Mouse (Mus musculus) embryo, embryonic 10 days (tissue): ENCODE results near the gene Dnajc7.
"Not testable (repeated sequence)": the region's sequence is repeated elsewhere in the genome, so short reads cannot be mapped to it uniquely, and the experiment has no call there.

Experiments
- DNase-seq: peaks from one replicate; pipeline ENCODE4 v3.0.0-alpha.2; 2015; ENCODE audit warnings: low spot score

The Dnajc7 gene

DNA sequence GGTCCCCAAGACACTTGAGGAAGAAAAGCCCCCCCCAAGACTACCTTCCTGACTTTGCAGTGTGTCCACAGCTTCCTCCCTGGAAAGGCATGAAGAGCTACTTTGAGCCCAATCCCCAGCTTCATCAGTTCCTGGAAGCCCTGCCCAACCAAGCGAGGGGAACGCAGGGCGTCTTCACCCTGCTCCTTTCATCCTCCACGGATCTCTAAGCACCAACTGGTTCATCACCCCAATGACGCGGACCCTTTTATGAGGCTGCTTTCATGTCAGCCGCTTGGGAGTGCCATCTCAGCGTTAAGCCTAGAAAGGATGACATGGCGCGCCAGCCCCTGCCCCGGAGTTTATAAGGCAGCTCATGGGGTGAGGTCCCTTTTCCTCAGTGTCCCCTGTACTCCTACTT is at the start of gene Dnajc7:
Gene Dnajc7, minus strand, starts transcription at position 187 of the 400 bp plus-strand sequence.
- DNase-seq = no peak

DNA sequence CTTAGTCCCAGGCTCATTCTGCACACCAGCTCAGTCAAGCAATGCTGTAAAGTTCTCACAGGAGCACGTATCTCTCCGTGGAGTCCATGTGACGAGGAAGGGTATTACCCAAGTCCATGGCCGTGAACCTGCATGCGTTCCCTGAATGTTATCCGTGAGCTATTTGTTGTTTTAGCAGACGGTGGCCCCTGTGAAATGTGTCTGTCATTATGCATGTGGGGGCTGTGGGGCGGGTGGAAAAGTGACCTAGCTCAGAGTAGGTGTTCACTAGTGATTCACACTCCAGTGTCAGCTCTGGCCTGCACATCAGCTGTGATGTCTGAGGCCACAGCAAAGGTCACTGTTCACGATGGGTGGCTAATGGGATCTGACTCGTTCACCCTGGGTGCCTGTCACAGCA is 39.8 kb upstream of the Dnajc7 start:
- DNase-seq = no peak

DNA sequence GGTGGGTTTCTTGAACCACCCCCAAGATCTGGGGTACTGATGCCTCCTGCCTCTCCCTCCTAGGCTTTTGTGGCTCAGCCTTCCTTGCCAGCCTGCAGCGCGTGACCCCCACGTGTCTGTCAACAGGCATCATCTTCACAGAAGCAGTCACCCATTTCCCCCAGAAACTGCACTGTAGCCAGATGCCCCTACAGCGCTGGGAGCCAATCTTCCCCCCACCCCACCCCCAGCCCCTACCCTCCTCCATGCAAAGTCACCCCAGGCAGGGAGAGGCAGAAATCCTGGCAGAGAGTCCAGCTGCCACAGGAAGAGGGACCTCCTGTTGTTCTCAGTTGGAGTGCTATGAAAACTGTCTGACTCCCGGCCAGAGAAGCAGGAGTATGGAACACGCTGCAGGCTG is 36.5 kb upstream of the Dnajc7 start:
- peak; percentile 22 for DNase-seq

DNA sequence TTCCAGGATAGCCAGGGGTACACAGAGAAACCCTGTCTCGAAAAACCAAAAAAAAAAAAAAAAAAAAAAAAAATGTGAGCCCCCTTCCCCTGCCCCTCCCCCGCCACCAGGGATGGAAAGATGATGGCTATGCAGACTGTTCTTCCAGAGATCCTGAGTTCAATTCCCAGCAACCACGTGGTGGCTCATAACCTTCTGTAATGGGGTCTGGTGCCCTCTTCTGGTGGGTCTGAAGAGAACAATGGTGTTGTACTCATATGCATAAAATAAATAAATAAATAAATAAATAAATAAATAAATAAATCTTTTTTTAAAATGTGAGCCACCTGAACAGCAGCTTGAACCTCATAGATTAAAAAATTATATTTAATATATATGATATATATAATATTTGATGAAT is 35.6 kb upstream of the Dnajc7 start:
- not testable (repeated sequence) for DNase-seq

DNA sequence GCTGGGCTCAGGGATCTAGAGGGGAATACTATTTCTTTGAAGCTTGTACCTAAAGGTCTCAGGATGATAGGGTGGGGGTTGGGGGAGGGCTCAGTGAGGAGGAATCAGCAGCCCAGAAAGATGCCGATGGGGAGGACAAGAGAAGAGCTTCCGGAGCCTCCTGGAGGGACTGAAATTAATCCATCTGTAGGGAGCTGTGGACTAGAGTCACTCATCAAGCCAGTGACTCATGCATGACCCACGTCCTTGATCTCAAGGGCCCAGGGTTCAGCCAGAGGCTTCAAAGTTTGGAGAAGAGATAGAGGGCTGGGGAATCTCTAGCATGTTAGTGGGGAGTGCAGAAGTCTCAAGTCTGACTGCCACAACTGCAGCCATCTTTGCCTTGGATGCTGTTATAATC is 31.8 kb upstream of the Dnajc7 start:
- DNase-seq = no peak

DNA sequence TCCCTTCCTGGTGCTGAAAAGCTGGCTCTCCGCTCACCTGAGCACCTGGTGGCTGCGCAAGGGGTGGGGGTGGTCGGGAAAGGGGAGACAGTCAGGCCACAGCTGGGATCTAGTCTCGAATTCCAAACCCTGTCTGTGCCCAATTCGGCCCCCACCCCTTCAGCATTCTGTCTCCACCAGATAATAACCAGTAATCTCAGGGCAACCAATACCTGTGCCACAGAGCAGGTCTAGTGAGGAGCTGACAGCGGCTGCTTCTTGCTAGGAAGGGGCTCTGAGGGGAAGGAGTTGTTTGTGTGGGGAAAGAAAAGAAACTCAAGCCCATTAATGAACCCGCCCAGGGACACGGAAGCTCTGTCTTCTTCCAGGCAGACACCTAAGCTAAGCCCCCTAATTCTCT is 31.2 kb upstream of the Dnajc7 start:
- DNase-seq = no peak

DNA sequence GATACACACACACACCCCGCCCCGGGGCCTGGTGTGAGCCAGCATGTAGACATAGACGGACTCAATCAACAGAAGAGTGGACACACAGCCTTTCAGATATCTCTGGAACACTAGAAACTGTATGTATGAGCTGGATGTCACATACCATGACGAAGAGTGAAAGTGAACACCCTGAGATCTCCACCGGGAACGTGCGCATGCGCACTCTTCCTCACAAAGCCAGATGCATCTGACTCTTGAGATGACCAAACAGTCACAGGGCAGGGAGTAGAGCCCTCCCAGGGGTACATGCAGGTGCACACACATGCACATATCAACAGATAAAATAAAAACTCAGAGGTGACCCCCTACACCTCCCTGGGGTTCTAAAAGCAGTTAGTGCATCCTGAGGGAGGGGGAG is 28.4 kb upstream of the Dnajc7 start:
- no peak for DNase-seq

DNA sequence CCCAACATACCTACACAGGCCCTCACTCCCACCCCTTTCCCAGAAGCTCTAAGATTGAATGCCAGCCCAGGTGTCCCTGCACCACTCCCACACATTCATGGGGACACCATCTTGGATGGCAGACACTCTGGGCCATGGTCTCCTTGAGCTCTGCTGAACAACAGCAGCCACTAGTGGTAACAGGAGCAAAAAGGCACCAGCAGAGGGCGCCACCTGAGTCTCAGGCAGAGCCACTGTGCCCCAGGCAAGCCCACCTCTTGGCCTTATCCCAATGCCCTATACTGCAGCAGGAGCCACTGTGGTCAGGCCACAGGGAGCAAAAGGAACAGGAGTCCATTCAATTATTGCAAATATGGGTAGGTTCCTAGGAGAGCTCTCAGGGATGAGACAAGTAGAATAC is 26.3 kb upstream of the Dnajc7 start:
- peak; percentile 76 for DNase-seq

DNA sequence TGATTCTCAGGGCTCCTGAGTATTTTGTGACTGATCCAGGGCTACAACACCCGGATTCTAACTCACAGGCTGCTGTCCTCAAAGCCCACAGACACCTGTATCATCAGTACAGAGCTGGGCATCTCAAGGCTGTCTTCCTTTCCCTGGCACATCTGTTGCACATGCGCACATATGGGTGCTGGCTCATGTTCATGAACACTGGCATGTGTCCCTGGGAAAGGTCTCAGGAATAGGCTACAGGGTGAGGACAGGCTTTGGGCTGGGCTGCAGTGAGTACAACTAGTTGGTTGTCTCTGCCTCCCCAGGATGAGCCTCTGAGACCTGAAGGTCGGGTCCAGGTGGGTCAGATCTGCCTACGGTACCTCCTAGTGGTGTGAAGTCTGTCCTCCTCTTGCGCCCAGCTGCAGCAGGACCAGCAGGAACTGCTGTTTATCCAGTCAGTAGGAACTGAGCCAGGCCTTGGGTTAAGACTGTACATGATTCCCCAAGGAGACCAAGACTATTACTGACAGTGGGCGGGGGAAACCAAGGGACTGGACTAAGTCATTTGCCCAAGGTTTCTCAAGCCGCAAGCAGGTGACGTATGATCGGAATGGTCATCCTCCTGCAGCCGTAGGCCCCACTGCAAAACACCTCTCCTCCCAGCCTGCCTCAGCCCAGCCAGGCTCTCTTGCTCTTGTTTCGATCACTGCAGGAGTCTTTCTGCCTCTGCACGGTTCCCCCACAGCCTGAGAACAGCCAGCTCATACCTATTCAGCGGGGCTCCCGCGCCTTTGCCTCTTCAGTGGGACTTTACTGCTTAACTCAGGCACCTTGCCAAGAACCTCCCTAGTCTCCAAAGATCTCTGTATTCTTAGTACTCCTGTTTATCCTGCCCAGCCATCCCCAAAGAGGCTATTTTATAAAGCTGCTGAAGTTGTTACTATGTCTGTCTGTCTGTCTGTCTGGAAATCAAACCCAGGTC is 23.9 kb upstream of the Dnajc7 start:
- no peak for DNase-seq

DNA sequence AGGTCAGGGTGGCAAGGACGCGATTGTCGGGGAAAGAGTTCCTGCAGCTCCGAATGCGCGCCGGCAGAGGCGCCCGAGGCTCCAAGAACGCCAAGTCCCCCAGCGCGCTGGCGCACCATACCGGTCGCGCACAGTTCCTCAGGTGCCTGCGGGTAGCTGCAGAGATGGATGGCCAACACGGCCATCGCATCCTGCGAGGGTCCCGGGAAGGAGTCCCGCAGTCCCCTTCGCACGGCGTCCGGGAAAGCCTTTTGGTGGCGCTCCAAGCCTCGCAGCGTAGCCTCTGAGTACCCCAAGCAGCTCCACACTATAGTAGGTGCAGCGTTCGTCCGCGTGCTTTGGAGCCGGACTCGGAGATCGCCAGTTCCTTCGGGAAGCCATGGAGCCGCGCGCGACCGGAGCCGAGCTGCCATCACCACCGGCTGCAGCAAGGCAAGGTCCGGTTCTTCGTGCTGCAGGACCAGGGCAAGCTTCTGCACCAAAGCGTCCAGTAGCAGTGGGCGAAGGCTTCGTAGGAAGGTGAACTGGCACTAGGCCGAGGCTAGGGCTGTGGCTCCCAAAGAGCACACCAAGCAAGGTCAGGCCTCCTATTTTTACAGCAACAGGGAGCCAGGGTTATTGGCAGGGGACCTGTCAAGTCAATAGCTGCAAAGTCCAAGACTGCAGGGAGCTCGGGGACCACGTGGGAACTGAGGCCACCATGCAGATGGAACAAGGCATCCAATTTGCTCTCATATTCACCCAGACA is 20.4 kb upstream of the Dnajc7 start:
- DNase-seq = peak; percentile 82

DNA sequence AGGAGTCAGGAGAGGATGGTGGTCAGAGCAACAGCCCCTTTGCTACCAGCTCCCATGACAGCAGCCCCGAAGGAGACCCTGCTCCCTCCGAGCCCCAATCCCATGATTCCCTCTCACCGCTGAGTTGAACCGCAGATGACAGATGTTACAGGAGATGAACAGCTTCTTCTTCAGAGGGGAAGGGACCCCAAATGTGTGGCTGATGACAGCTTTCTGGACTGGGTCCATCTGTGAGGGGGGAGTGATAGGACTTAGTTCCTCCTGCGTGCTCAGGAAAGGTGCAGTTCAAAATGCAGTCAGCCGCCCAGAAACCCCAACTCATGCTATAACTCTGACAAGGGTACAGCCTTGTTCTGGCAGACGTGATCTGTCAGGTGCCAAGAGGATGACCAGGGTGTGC is 14.6 kb upstream of the Dnajc7 start:
- no peak for DNase-seq

DNA sequence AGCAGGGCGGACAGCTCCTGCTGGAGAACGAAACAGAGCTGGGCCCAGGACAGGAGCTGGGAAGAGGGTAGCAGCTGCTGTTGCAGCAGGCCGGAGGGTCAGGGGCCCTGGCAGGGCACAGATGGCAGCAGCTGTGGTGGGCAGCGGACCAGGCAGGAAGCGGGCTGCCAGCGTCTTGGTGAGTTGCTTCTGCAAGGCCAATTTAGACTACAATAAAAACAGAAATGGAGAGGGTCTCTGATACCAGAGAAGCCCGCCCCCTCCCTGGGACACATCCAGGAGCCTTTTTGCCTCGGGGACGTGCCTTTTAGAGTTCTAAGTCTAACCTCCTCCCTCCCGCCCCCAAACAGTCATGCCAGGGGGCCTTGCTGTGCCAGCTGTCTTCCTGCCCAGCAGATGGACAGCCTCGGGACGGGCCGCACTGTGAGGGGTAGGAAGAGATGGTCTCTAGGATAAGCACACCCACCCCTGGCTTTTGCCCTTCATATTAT is 8.9 kb upstream of the Dnajc7 start:
- no peak for DNase-seq

DNA sequence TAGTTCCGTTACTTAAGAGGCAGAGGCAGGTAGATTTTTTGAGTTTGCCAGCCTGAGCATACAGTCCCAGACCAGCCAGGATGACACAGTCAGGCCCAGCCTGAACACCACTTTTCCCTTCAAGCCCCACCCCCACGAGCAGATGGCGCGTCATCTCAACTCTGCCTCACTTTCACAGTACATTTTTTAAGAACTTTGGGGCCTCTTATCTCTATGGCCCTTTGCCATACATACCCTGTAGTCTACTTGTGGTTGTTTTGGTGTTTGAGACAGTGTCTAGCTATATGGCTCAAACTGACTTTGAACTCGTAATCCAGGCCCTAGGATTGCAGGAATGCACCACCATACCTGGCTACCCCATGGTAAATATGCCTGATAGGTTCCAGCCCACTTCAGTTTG is 8.1 kb upstream of the Dnajc7 start:
- DNase-seq = no peak

DNA sequence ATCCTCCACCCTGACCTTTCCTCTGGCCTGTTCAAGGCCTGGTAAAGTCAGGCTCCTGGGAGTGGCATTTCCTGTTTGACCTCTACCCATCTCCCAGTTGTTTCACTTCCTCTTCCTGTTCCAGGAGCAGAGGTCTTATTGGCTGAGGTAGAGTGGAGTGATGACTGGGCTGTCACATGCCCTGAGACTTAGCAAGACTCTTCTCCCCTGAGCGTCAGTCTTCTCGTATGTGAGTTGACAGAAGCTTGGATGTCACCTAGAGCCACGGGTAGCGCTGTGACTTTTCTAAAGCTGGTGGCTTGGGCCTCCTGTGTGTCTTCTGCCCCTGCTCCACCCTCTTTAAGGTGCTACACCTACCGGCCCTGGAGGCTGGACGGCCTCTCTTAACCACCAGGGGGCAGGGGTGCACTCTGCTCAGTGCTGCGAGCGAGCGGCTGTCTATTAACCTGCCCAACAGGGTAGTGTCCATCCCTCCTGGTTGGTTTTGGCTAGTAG is 6.8 kb upstream of the Dnajc7 start:
- DNase-seq = peak; percentile 76

DNA sequence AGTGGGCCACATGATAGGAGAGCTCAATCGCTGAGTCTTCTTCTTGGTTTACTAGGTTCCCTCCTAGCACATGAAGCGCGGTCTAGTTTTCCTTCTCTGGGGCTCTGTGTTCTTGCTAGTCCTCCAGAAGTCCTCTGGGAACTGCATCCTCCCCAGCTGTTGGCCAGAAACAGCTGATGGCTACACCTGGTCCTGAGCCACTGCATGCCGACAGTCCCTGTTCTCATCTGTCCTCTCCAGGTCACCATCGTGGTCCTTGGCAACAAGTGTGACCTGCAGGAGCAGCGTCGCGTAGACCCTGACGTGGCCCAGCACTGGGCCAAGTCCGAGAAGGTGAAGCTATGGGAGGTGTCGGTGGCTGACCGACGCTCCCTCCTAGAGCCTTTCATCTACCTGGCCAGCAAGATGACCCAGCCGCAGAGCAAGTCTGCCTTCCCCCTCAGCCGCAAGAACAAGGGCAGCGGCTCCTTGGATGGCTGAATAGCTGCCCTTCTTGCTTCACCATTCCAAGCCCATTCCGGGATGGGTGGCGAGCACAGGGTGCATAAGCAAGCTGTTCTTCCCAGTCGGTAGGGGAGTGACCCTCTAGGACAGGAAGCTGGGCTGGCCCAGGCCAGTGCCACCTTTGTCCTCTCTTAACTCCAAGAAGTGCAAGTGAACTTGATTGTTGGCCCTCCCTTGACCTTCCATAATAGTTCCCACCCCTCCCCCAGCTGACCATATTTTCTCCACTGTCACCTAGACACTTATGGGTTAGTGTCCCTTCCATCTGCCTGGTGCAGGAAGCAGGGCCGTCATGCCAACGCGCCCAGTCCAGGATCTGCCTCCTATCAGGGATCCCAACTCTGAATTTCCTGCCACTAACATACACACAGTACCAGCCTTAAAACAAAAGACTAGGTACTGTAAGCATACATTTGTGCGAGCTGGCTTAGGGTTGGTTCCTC is 6.1 kb upstream of the Dnajc7 start:
- DNase-seq = no peak

DNA sequence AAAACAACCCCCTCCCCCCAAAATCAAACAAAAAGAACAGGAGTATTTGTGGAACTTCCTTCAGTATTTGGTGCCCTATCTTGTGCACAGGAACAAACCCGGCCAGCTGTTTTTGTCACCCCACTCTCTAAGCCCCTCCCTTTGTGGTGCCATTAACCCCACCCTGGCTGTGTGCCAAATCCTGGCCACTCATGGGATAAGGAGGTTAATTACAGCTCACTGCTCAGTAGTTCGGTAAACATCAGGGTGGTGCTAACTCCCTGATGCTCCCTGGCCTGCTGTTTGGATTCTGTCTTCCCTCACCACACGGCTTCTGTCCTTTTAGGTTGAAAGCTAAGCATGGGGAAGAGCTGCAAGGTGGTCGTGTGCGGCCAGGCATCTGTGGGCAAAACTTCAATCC is 3.9 kb upstream of the Dnajc7 start:
- DNase-seq = no peak

DNA sequence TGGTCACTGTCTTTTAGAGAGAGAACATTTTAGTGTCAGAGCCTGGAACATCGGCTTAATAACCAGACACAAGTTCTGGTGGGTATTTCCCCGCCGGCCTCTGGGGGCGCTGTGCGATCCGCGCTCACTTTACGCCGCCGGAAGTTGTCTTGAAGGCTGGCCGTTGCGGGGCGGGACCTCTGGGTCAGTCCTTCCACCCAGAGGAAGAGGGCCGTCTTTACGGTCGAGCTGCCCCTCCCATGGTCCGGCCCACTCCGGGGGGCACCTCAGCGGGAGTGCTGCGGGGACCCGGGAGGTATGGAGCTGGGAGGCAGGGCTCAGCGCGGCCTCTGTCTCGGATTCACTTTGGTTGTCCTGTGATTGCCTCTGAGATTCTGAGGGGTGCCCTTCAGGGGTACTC is 2.7 kb upstream of the Dnajc7 start:
- peak; percentile 95 for DNase-seq

DNA sequence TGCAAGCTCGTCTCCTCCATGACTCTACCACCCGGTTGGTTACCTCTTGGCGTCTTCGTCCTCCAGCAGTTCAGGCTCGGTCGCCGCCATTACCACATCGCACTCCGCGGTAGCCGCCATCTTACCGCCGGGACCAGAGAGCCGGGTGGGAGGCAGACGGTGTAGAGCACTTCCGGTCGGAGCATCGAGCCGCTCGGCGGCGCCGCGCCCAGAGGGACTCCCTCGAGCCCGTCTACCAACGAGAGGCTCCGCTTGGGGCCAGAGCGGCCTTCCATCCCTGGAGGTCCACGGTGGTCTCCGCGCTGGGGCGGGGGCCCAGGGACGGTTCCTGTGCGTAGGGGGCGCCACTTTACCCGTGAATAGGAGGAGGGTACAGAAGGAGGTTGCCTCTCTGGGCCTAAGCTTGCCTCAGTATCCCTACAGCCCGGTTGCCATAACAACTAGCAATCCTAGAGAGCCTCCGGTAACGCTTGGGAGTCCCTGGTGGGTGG is 438 bp downstream of the Dnajc7 start:
- peak; percentile 98 for DNase-seq

DNA sequence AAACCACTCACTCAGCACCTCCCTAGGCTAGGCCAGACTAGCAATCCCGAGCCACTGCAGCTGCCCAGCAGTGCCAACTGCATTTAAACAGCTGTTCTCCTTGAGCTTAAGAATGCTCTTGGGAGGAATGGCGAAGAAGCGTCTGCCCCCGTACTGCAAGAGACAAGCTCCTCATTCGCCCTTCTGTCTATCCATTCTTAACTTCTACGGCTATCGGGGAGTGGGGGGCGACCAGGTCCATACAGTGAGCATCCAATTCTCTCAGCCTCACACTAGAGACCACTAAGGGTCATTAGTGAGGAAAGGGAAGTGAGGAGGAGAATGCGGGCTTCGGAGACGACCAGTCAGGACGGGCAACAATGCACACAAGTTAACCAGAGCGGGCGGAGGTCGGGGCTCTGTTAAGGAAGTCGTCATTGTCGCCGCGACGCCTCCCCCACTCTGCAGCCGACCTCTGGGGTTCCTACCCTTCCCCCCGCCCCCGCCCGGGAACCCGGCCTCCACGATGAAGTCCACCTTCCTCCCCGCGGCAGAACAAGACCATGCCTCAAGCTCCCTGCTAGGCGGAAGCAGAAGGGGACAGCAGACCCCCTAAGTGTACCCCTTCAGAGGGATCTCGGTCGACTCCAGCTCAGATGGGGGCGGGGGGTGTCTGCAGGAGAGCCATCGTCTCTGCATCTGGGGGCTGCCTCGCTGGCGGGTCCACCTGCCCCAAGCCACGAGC is 1.0 kb downstream of the Dnajc7 start, which contains the start of gene Nkiras2:
Gene Nkiras2, plus strand, starts transcription at position 484 of the 724 bp plus-strand sequence.
- DNase-seq = peak; percentile 87

DNA sequence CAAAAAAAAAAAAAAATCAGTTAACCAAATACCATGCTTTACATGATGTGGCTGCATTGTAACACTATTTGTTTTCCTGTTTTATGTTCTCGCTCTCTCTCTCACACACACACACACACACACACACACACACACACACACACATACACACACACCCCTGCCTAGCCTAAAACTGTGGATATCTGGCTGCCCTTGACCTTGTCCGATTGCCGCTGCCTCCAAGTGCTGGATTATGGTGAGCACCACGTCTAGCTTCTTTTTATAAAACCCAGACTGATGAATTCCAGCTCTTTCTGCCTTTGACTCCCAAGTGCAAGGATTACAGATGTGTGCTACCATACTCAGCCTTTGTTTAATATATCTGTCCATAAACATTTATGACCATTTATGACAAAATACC is 2.5 kb downstream of the Dnajc7 start:
- DNase-seq = no peak

DNA sequence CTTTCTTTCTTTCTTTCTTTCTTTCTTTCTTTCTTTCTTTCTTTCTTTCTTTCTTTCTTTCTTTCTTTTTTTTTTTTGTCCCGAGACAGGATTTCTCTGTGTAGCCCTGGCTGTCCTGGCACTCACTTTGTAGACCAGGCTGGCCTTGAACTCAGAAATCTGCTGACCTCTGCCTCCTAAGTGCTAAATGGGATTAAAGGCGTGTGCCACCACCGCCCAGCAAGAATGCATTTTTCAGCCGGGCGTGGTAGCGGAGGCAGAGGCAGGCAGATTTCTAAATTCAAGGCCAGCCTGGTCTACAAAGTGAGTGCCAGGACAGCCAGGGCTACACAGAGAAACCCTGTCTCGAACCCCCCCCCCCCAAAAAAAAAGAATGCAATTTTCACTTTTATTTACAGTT is 3.1 kb downstream of the Dnajc7 start:
- not testable (repeated sequence) for DNase-seq
